Mouse (Mus musculus) spleen, postnatal 4 days (tissue): Measurements from ENCODE around the gene Adcy5.

Source experiments
- DNase-seq, 2 experiments: peaks; one replicate each; pipeline ENCODE4 v3.0.0; 2022; ENCODE audit warnings: low spot score in 2 of 2

Adcy5 gene

GRCm38 (mm10) chr16:35270353-35270934 is 115.8 kb downstream of the Adcy5 start:
- DNase-seq, result peak; percentile 63 to 86

- no peak for DNase-seq
These were observed 116.3 kb downstream of the Adcy5 start for GRCm38 (mm10) chr16:35270945-35271344.

DNA sequence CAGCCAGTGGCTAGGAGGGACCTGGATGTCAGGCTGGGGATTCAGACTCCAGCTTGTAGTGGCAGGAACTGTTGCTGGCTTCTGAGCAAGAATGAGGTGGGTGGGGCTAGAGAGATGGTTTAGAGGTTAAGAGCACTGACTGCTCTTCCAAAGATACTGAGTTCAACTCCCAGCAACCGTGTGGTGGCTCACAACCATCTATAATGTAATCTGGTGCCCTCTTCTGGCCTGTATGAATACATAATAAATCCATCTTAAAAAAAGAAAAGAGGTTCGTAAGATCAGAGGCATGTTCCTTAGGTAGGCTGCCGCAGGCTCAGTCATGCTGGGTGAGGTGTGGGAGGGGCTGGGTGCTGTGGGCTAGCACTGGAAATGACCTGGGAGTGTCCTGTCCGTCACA is 116.9 kb downstream of the Adcy5 start:
- DNase-seq, result no peak

DNA sequence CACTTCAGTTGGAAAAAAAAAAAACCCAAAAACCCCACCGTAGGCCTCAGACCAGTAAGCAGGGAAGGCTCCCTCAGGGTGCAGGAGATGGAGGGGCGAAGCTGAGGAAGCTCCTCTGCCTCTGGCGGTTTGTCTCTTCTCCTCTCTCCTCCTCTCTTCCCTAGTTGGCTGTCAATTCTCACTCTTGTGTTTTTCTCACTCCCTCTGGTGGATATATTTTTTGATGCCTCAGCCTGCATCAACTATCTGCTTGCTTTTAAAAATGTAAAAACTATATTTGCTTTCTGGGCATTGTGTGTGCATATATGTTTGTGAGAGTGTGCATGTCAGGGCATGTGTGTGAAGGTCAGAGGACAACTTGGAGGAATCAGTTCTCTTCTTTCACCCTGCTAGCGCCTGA is 117.7 kb downstream of the Adcy5 start:
- no peak for DNase-seq

- DNase-seq, result no peak
These were observed 123.5 kb downstream of the Adcy5 start for GRCm38 (mm10) chr16:35278166-35278565.

DNA sequence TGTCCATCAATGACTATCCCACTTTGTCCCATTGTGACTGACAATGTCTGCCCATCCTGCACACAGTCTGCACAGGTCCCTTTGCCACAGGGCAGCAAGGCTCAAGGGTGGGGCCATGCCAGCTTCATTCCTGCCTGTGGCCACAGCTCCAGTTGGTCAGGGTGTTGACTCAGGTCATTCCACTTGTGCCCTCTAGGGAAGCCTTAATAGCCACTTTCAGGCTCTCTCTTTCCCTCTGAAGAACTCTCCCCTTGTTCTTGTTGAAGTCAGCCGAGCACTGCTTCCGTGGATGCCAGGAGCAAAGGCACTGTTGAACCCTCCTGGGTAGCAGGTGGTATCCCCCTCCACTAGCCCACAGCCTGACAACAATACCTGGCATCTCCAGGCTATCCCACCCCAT is 127.8 kb downstream of the Adcy5 start:
- DNase-seq, result no peak

DNA sequence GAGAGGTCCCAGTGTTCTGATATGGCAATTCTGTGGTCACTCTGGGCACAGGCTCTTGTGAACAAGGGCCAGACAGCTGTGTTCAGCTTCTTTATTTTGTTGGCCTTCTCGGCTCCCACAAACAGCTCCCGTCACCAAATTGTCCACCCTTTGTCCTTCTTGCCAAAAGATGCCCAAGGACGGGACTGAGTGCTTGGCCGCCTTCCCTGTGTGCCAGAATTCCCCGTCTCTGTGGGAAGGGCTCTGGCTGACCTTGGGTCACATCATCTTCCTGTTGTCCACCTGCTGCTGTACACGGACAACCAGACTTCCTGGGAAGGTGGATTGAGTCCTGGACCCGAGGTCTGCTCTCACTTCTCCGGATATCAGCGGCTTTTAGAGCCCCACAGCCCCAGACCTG is 131.1 kb downstream of the Adcy5 start:
- no peak for DNase-seq

DNA sequence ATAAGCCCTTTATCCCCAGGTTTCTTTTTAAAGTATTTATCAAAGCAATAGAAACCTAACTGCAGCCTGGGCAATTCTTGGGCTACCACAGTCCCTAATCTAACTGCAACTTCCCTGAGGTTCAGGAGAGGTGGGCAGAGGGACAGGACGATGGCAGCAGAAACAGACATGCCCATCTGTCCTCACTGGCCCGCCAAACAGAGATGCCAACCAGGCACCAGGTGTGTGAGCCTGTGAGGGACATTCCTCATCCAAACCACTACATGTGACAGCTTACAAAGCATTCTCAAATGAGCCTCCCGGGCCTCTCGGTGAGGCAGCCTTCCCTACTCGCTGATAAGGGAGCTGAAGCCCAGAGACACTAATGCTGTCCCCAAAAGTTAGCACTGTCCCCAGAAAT is 132.6 kb downstream of the Adcy5 start:
- no peak for DNase-seq

DNA sequence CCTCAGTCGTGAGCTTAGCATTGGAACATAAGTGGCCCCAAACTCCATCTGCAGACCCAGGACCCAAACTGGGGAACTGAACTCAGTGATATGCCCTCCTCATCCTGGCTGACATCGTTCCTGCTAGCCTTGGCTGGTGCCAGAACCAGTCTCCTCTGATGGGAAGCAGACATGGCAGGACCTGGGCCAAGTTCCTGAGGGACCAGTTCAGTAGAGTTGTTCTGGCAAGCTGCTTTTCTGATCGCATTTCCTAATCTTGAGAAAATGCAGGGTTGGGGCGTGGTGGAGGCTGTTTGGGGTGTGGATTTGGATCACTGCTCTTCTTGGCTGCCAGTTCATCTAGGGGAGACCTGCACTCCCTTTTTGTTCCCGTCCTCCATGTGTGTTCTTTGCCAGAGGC is 143.1 kb downstream of the Adcy5 start:
- DNase-seq, result no peak

DNA sequence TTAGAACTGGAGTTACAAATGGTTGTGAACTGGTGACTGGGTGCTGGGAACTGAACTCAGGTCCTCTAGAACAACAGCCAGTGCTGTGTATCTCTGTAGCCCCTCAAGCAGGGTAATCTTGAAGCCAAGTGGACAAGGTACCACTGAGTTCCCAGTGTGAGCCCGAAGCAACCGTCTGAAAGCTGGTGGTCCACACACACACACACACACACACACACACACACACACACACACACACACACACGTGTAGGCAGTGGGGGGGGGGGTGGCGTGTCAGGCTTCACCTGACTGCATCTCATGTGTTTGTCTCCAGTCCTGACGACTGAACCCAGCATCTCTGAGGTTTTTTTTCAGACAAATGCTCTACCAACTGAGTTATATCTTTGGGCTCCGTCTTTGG is 145.5 kb downstream of the Adcy5 start:
- DNase-seq, result no peak

GRCm38 (mm10) chr16:35302441-35303280 is 148.0 kb downstream of the Adcy5 start:
- no peak for DNase-seq

GRCm38 (mm10) chr16:35303721-35304120 is 149.0 kb downstream of the Adcy5 start:
- DNase-seq, result no peak

GRCm38 (mm10) chr16:35304416-35304815 is 149.7 kb downstream of the Adcy5 start:
- DNase-seq, result no peak

GRCm38 (mm10) chr16:35305226-35305625 is 150.5 kb downstream of the Adcy5 start:
- DNase-seq, result no peak

DNA sequence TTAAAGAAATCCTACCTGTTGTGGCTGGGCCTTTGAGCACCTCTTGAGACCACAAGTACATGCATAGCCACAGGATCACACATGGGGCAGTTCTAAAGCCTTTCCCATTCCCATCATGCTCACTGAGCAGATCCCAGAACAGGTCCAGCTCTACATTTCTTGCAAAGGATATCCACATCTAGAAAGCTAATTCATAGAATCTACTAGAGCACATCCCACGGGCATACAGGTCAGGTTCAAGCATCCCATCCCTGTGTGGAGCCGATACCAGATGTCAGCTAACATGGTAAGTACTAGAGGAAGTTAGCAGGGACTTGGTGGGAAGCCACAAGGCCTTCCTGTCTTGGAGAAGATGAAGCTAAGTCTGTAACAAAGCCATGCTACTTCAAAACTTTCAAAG is 152.0 kb downstream of the Adcy5 start:
- no peak for DNase-seq

DNA sequence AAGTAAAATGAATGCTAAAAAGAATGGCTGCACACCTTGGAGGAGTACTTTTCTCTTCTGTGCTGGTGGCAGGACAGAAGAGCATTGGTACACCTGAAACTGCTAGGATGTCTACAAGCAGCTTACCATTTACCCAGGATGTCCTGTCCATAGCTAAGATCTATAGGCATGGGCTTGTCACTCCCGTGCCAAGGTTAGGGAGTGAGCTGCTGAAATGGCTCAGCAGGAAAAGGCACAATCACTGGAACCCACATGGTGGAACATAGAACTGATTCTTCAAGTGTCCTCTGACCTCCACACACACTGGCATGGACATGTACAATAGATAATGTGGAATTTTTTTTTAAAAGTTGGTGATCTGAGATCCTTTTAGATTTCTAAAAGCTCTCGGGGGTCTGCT is 152.7 kb downstream of the Adcy5 start:
- DNase-seq, result no peak

GRCm38 (mm10) chr16:35308016-35308415 is 153.3 kb downstream of the Adcy5 start:
- no peak for DNase-seq

GRCm38 (mm10) chr16:35308486-35309143 is 153.9 kb downstream of the Adcy5 start:
- DNase-seq, result no peak

DNA sequence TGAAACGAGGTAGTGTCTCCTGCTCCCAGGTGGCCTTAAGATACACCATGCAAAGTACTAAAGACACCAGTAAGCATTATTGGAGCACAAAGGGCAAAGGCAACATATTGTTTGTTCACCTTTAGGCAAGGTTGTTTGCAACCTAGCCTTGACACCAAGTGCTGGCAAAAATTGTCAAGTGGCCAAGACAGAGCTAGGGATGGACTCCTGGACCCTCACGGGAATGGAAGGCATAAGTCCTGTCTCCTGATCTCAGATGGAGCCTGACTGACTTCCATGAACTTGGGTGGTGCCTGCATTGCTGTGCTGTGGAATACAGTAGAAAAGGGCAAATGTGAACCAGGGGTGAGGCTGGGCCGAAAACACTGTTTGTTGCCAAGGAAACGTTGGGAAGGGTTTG is 155.0 kb downstream of the Adcy5 start:
- DNase-seq, result peak in 1 of 2 experiments; percentile 32

GRCm38 (mm10) chr16:35310551-35311110 is 156.0 kb downstream of the Adcy5 start:
- peak in 1 of 2 experiments; percentile 29 for DNase-seq

GRCm38 (mm10) chr16:35311586-35311985 is 156.9 kb downstream of the Adcy5 start:
- DNase-seq, result no peak

DNA sequence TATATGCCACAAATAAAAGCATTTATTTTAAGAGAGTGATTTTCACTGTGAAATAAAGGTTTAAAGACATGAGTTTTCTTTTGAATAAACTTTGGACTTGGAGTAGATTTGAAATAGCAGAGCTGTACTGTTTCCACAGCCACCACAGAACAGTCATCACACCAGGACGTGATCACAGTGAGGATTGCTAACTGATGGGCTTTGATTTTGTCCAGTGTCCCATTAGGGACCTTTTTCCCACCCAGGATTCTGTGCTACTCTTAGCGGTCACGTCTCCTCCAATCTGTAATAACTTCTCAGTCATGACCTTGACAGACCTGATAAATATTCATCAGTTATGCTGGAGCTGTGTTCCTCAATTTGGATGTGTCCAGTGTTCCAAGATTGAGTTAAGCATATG is 160.8 kb downstream of the Adcy5 start:
- no peak for DNase-seq

- no peak for DNase-seq
These were observed 162.2 kb downstream of the Adcy5 start for GRCm38 (mm10) chr16:35316856-35317264.
